Mouse (Mus musculus): Measurements from ENCODE around the gene 9030612E09Rik.

DNA sequence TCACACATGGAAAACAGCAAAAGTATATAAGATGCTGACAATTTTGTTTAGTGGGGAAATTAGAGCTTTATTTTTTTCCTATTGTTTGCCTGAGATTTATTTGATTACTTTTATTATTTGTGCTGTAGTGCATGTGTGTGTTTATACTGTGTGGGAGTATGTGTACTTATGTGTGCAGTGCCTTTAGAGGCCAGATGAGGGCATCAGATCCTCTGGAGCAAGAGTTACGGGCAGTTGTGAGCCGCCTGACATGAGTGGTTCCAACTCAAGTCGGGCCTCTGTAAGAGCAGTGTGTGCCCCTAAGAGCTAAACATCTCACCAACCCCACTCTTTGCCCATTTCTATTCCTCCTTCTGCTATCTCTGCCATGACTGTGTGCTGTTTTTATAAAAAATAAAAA is 7.7 kb upstream of the 9030612E09Rik start:
- TF ChIP-seq USF1 (IDR thresholded peaks at IDR 0.05; ENCODE audit: low read depth) (no peak), CTCF (IDR thresholded peaks at IDR 0.05; ENCODE audit: control insufficient read depth, insufficient read depth, insufficient read length) (no peak), MAX (IDR thresholded peaks at IDR 0.05) (no peak), MYOD1 (IDR thresholded peaks at IDR 0.05; ENCODE audit: control insufficient read depth, insufficient read length, low read depth) (no peak)

All from C2C12 (cell line).